Mouse (Mus musculus): ENCODE data around the gene Macc1.

DNA sequence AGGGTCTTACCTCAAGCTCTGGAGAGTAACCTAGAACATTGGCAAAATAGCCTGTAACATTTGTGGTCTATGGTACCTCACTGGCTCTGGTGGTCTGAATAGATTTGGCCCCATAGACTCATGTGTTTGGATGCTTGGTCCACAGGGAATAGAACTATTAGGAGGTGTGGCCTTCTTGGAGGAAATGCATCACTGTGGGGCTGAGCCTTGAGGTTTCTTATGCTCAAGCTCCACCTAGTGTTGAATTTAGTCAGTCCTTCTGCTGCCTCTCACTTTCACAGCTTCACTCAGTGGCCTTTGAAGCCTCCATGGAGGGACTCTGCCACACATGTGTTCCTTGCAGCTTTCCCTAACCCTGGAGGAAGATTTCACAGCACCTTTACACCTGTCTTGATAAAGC, 156.2 kb downstream of the Macc1 start:
- TF ChIP-seq CTCF (IDR thresholded peaks at IDR 0.05; ENCODE audit: low read depth, low read length) (no peak), POLR2A (IDR thresholded peaks at IDR 0.05; ENCODE audit: insufficient read depth, low read length) (no peak)

All from ES-Bruce4 (cell line).